Mouse (Mus musculus): ENCODE measurements around the gene Trim3. TPM values are rescaled to one million over a fixed set of nuclear protein-coding genes. Genes with fewer than 3 reads are reported as not detected.

Gene Trim3
- polyA plus RNA-seq, 1 experiment from 2014 or later, result 17.8 TPM

DNA sequence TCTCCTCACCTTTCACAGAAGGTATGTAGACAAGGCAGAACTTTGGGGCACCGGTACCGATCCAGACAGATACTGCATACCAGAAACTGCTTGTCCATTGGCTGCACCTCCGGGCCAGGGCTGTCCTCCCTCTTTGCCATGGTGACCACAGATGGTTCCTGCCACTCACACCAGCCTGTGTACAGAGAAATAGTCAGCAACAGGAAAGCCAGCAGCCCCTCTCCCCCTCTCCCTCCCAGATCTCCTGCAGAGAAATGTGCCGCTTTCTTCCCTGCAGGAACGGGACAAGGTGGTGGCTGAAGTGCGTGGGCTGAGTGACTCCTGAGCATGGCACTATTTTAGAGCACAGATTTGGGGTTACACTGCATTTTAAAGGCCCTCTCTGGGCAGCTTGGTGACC is 8.0 kb downstream of the Trim3 start:
- Histone ChIP-seq H3K27ac (no peak overlapping the region), H3K79me2 (ENCODE audit: inconsistent target) (peaks cover 17% of the 10 kb centered on the region; the same call in 1 of the 2 replicates), H3K4me3 (ENCODE audit: inconsistent target) (no peak overlapping the region), H3K36me3 (ENCODE audit: inconsistent target) (peaks cover 48% of the 10 kb centered on the region)
- 94% methylated on average over 6 of the region's 6 CpGs for WGBS (ENCODE audit: missing documents)

DNA sequence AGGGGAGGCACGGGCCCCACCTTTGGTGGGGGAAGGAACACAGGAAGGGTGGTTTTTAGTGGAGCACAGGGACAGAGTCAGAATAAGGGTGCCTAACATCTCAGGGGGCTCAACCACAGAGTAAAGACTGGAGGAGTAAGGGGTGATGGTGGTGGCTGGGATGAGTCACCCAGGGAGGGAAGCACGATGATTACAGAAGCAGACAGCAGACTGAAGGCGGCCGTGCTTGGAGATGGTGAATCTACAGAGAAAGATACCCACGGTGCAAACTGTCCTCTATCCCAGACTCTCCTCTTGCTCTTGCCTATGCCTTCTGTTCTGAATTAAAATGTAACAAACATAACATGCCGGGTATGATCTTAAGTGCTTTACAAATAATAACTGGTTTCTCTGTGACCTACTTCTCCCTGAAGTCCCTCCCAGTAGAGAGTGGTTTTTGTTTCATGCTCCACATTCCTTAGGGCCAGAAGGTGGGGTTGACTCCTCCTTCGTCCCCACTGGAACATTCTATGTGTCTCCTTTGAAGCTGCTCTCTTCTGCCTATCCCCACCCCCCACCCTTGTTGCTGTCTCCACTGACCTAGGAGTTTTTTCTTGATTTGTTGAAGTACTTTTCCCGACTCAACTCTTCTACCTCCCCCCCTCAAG is 11.6 kb downstream of the Trim3 start:
- Histone ChIP-seq H3K79me2 (ENCODE audit: inconsistent target) (no peaks in the 10 kb centered on the region; the same call in 1 of the 2 replicates), H3K36me3 (ENCODE audit: inconsistent target) (peaks cover 84% of the 10 kb centered on the region), H3K4me3 (ENCODE audit: inconsistent target) (no peak overlapping the region), H3K27ac (no peak overlapping the region)
- 86% methylated on average over 8 of the region's 8 CpGs for WGBS (ENCODE audit: missing documents)

- Histone ChIP-seq H3K36me3 (ENCODE audit: inconsistent target) (peaks cover 91% of the 10 kb centered on the region), H3K27ac (no peak overlapping the region), H3K79me2 (ENCODE audit: inconsistent target) (no peaks in the 10 kb centered on the region; the same call in 1 of the 2 replicates), H3K4me3 (ENCODE audit: inconsistent target) (no peak overlapping the region)
- WGBS (ENCODE audit: missing documents), result 94% methylated on average over 4 of the region's 4 CpGs
Measured at GRCm38 (mm10) chr7:105621053-105621452, 12.3 kb downstream of the Trim3 start.

DNA sequence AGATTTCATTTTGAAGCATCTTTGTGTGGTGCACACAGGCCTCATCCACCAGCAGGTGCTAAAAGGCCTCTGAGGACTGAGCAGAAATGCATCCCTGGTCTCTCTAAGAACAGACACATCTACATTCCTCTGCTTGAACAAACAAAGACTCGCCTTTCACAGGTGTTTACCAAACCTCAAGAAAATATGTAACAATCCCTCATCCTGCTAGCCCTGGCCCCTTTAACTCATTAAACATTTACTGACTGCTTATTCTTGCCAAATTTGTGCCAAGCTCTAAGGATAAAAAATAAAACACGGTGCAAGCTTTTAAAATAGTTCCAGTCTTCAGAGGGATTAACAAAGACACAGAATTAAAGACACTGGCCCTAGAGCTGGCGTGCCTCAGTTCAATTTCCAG is 13.7 kb downstream of the Trim3 start:
- Histone ChIP-seq H3K27ac (no peak overlapping the region), H3K79me2 (ENCODE audit: inconsistent target) (no peaks in the 10 kb centered on the region), H3K4me3 (ENCODE audit: inconsistent target) (no peak overlapping the region), H3K36me3 (ENCODE audit: inconsistent target) (peaks cover 97% of the 10 kb centered on the region)
- WGBS (ENCODE audit: missing documents), result 95% methylated on average over 3 of the region's 3 CpGs

DNA sequence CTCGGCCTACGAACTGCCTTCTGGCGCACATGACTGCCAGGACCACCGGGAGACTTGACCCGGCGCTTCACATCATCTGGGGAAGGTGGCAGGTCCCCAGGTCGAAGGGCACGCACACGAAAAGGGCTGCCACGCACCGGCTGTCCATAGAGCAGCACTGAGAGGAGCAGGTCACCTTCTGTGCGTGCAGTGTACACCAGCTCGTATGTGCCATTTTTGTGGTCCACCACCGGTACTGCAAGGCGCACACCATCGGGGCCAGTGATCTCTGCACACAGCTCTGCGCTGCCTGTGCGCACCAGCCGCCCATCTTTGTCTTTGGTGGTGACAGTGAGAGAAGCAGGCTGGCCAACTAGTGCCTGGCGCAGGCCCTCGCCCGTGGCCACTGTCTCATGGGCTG is 15.6 kb downstream of the Trim3 start:
- Histone ChIP-seq H3K4me3 (ENCODE audit: inconsistent target) (no peak overlapping the region), H3K36me3 (ENCODE audit: inconsistent target) (peaks cover 99% of the 10 kb centered on the region), H3K79me2 (ENCODE audit: inconsistent target) (no peaks in the 10 kb centered on the region), H3K27ac (no peak overlapping the region)
- WGBS (ENCODE audit: missing documents), result 96% methylated on average over 22 of the region's 22 CpGs

- Histone ChIP-seq H3K27ac (no peak overlapping the region), H3K36me3 (ENCODE audit: inconsistent target) (peaks cover 99% of the 10 kb centered on the region), H3K4me3 (ENCODE audit: inconsistent target) (no peak overlapping the region), H3K79me2 (ENCODE audit: inconsistent target) (no peaks in the 10 kb centered on the region)
- WGBS (ENCODE audit: missing documents), result 96% methylated on average over 6 of the region's 6 CpGs
Measured at GRCm38 (mm10) chr7:105616561-105616960, 16.8 kb downstream of the Trim3 start.

DNA sequence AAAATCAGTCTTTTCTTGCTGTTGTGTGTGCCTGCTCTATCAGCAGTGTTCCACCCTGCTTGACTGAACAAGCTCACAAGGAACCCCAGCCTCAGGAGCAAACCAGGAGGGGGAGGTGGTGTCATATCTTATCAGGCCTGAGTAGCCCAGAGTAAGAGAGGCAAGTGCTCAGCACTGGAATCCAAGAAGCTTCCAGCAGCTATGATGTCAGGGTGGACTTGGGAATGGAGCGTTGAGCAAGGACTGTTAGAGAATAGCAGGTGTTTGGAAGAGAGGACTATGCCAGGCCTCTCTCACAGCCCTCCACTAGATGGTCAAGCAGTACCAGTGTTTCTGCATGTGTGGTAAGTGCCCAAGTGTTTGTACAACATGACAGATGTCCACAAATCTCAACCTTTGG is 17.7 kb downstream of the Trim3 start:
- 100% methylated on average over 1 of the region's 1 CpGs for WGBS (ENCODE audit: missing documents)
- Histone ChIP-seq H3K27ac (no peak overlapping the region), H3K36me3 (ENCODE audit: inconsistent target) (peaks cover 99% of the 10 kb centered on the region), H3K4me3 (ENCODE audit: inconsistent target) (no peak overlapping the region), H3K79me2 (ENCODE audit: inconsistent target) (no peaks in the 10 kb centered on the region)

DNA sequence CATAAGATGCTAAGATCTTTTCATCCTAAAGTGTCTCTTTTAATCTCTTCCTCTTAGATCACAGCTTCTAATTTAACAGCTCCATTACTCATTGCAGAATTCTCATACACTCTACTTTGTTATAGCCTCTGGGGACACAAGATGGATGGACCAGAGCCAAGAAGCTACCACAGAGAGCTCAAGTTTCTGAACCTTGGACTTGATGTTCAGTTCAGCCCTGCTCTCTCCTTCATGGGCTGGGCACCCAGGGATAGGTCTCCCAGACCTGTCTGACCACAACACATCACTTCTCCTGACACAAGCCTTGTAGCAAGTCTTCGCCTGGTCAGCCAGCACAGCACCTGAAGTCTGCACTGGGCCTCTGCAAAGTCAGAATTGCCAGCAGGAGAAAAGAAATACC is 19.0 kb downstream of the Trim3 start:
- no peak overlapping the region for H3K27ac ChIP-seq
- peaks cover 91% of the 10 kb centered on the region for H3K36me3 ChIP-seq (ENCODE audit: inconsistent target)
- no peak overlapping the region for H3K4me3 ChIP-seq (ENCODE audit: inconsistent target)
- 100% methylated on average over 1 of the region's 1 CpGs for WGBS (ENCODE audit: missing documents)
- no peaks in the 10 kb centered on the region for H3K79me2 ChIP-seq (ENCODE audit: inconsistent target)

DNA sequence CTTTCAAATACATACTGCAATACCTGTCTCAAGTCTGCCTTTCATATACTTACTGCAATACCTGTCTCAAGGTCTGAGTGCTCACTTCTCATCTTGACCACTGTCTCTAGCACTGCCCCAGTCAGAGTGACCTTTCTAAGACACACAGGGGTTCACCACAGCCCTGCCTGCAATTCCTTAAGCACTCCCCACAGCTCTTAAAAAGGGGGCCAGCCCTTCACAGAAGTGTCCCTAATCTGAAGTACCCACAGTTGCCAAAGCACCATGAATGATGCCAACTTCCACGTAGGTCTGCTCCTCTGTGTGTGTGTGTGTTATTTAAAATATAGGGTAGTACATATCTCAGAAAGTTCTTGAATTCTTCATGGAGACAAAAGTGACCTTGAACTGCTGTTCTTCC is 21.6 kb downstream of the Trim3 start:
- Histone ChIP-seq H3K27ac (no peak overlapping the region), H3K36me3 (ENCODE audit: inconsistent target) (peaks cover 65% of the 10 kb centered on the region), H3K79me2 (ENCODE audit: inconsistent target) (no peaks in the 10 kb centered on the region), H3K4me3 (ENCODE audit: inconsistent target) (no peak overlapping the region)
- 100% methylated on average over 1 of the region's 1 CpGs for WGBS (ENCODE audit: missing documents)

DNA sequence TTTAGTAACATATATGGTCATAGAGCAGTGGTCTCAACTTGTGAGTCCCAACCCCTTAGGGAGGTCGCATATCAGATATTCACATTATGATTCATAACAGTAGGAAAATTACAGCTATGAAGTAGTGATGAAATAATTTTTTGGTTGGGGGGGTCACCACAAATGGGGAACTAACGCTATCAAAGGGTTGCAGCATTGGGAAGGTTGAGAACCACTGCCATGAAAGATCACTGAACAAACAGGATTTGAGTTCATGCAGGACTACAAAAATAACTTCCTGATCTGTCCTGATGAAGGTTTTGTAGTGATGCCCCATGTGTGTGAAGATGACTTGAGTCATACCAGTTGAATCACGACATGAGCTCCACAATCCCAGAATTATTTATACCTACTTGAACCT is 24.9 kb downstream of the Trim3 start:
- peaks cover 33% of the 10 kb centered on the region for H3K36me3 ChIP-seq (ENCODE audit: inconsistent target)
- H3K4me3 ChIP-seq (ENCODE audit: inconsistent target), result no peak overlapping the region
- H3K79me2 ChIP-seq (ENCODE audit: inconsistent target), result no peaks in the 10 kb centered on the region
- 20% methylated on average over 3 of the region's 3 CpGs for WGBS (ENCODE audit: missing documents)
- H3K27ac ChIP-seq, result no peak overlapping the region

DNA sequence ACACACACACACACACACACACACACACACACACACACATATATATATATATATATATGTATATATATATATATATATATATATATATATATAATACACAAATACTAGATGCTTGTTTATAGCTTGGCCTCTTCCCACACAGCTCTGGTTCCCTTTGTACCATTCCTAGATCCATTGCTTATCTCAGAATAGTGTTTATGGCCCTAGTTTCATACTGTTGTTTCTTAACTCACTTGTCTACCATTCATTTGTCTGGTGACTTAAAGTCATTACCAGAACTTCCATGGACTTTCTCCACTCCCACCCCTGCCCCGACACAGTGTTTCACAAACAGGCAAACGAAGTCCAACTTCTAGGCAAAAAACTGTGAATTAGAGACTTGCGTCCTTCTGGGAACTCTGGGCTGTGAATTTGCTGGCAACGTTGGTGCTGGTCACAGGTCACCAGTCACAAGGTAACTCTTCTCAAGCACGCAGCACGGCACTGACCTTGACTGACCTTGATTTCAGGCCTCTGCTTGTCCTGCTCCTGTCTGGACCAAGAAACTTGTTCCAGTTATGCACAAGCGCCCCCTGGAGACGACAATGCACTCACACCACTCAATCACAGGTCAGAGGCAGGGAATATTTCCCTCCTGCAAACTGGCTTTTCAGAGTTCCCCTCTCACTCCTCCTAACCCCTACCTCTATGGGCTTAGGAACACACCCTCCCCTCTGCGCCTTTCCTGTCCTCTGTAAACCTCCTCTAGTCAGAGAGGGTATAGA is 30.3 kb downstream of the Trim3 start:
- Histone ChIP-seq H3K4me3 (ENCODE audit: inconsistent target) (no peak overlapping the region), H3K79me2 (ENCODE audit: inconsistent target) (no peaks in the 10 kb centered on the region), H3K36me3 (ENCODE audit: inconsistent target) (no peaks in the 10 kb centered on the region), H3K27ac (no peak overlapping the region)
- WGBS (ENCODE audit: missing documents), result 48% methylated on average over 9 of the region's 9 CpGs

DNA sequence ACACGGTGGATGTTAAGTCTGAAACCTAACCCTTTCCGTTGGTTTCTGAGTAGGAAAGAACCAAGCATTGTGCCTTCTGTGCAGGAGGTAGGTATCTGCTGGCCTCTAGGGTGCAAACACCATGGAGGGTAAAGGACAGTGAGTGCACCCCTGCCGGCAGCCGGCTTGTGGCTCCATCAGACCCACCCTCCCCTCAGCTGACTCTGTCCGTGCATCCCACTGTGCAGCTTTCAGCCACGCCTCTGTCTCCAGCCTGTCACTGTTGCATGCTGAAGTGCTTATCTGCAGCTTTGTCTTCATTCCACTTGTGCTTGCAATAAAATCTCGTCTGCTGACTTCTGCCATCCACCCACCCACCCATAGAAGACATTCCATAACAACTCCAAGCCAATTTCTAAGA is 43.3 kb downstream of the Trim3 start:
- H3K27ac ChIP-seq, result no peak overlapping the region
- 87% methylated on average over 7 of the region's 7 CpGs for WGBS (ENCODE audit: missing documents)
- no peaks in the 10 kb centered on the region for H3K79me2 ChIP-seq (ENCODE audit: inconsistent target)
- H3K4me3 ChIP-seq (ENCODE audit: inconsistent target), result no peak overlapping the region
- H3K36me3 ChIP-seq (ENCODE audit: inconsistent target), result no peaks in the 10 kb centered on the region

- no peaks in the 10 kb centered on the region for H3K79me2 ChIP-seq (ENCODE audit: inconsistent target)
- no peaks in the 10 kb centered on the region for H3K36me3 ChIP-seq (ENCODE audit: inconsistent target)
- no peak overlapping the region for H3K4me3 ChIP-seq (ENCODE audit: inconsistent target)
- WGBS (ENCODE audit: missing documents), result 48% methylated on average over 9 of the region's 9 CpGs
- no peak overlapping the region for H3K27ac ChIP-seq
Measured at GRCm38 (mm10) chr7:105588325-105588912, 45.0 kb downstream of the Trim3 start.

DNA sequence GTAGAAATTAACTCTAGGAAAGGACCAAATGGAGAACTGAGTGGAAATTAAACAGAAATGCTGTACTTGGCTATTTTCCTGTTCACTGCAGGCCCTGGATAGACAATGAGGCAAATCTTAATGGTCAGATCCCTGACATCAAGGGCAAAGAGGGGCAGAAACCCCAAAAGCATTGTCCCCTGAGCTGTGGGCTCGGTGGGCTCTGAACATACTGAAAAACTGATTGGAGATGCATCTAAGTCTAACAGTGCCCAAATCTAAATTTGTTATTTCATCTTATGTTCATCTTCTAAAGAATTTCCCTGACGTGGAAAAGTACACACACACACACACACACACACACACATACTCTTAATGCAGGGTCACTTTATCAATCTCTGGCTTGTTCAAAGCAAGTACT is 51.4 kb downstream of the Trim3 start:
- no peak overlapping the region for H3K4me3 ChIP-seq (ENCODE audit: inconsistent target)
- no peaks in the 10 kb centered on the region for H3K79me2 ChIP-seq (ENCODE audit: inconsistent target)
- 83% methylated on average over 2 of the region's 2 CpGs for WGBS (ENCODE audit: missing documents)
- H3K36me3 ChIP-seq (ENCODE audit: inconsistent target), result no peaks in the 10 kb centered on the region
- H3K27ac ChIP-seq, result no peak overlapping the region

GRCm38 (mm10) chr7:105581094-105581703 is 52.2 kb downstream of the Trim3 start, which contains the start of gene Apbb1:
Gene Apbb1, minus strand, starts transcription at chr7:105581653.
- no peak within 1 kb of the TSS for H3K27ac ChIP-seq
- peak within 1 kb of the TSS; percentile 19; the same call in 1 of the 2 replicates for H3K4me3 ChIP-seq (ENCODE audit: inconsistent target)
- no peaks in the 10 kb centered on the region for H3K36me3 ChIP-seq (ENCODE audit: inconsistent target)
- no peaks in the 10 kb centered on the region for H3K79me2 ChIP-seq (ENCODE audit: inconsistent target)
- WGBS (ENCODE audit: missing documents), result 2% methylated on average over 50 of the region's 54 CpGs

All from macrophage (primary cell).